Mouse (Mus musculus) liver, postnatal 0 days (tissue): ENCODE results near the gene Hoxa11. TPM values are rescaled to one million over a fixed set of nuclear protein-coding genes. Genes with fewer than 3 reads are reported as not detected.

Experiments used
- ATAC-seq: fragments of 200-750 bp; cut with Nextera tagmentation; 2 replicates; pipeline ENCODE4 v1.8.0; 2017; ENCODE audit warnings: mild to moderate bottlenecking, moderate library complexity
- DNase-seq: peaks from one replicate; pipeline ENCODE4 v3.0.0-alpha.2; 2016
- H3K27ac ChIP-seq: fragments of 300-500 bp; sonication (generic); 2 replicates; pipeline ENCODE4 v1.5.1; 2014; ENCODE audit warnings: antibody characterized with exemption, moderate library complexity, mild to moderate bottlenecking, low read depth
- H3K27me3 ChIP-seq: fragments of 300-500 bp; sonication (generic); 2 replicates; pipeline ENCODE4 v1.6.1; 2014; ENCODE audit warnings: low read length, control low read depth, mixed read lengths; ENCODE audit not compliant: insufficient read depth
- H3K36me3 ChIP-seq: fragments of 300-500 bp; sonication (generic); replicated peaks from 2 replicates; pipeline ENCODE4 v1.6.1; 2014; ENCODE audit warnings: mild to moderate bottlenecking, control low read depth, low read length, moderate library complexity, mixed read lengths; ENCODE audit not compliant: insufficient read depth
- H3K4me1 ChIP-seq: fragments of 300-500 bp; sonication (generic); 2 replicates; pipeline ENCODE4 v1.6.1; 2014; ENCODE audit warnings: antibody characterized with exemption, mild to moderate bottlenecking, control low read depth; ENCODE audit not compliant: insufficient read depth
- H3K4me2 ChIP-seq: fragments of 300-500 bp; sonication (generic); 2 replicates; pipeline ENCODE4 v1.6.1; 2014; ENCODE audit warnings: low read depth, mild to moderate bottlenecking, low read length, moderate library complexity, mixed read lengths
- H3K4me3 ChIP-seq: fragments of 300-500 bp; sonication (generic); 2 replicates; pipeline ENCODE4 v1.5.1; 2014; ENCODE audit warnings: low read depth, low read length
- H3K9ac ChIP-seq: fragments of 300-500 bp; sonication (generic); replicated peaks from 2 replicates; pipeline ENCODE4 v1.6.1; 2014; ENCODE audit warnings: mild to moderate bottlenecking, moderate library complexity
- H3K9me3 ChIP-seq: fragments of 300-500 bp; sonication (generic); 2 replicates; pipeline ENCODE4 v1.6.1; 2016; ENCODE audit warnings: mild to moderate bottlenecking, control low read depth, low read length, mixed read lengths
- CTCF ChIP-seq: sonication (generic); IDR thresholded peaks from 2 replicates; pipeline ENCODE4 v1.5.1; 2016; ENCODE audit warnings: antibody characterized with exemption, low read depth
- EP300 ChIP-seq: IDR thresholded peaks from 2 replicates; pipeline ENCODE4 v1.6.1; 2016; ENCODE audit warnings: antibody characterized with exemption, low read depth, mild to moderate bottlenecking
- WGBS: fragments of 180-500 bp; shearing (Covaris S2); extraction: QIAGEN DNeasy Blood & Tissue Kit; methylation state at CpG from one replicate; pipeline ENCODE4 v1.1.7; 2014; ENCODE audit not compliant: insufficient replicate concordance; 5-methylcytosine and 5-hydroxymethylcytosine counted together
- polyA plus RNA-seq: library from polyadenylated mRNA; unstranded; fragments of >200 nt; fragmentation: Nextera tagmentation; extraction: Ambion mirVana; gene quantifications from 2 replicates; pipeline ENCODE4 v1.2.1, GENCODE M21; 2015

The Hoxa11 gene
- not detected in 2 replicates for polyA plus RNA-seq

DNA sequence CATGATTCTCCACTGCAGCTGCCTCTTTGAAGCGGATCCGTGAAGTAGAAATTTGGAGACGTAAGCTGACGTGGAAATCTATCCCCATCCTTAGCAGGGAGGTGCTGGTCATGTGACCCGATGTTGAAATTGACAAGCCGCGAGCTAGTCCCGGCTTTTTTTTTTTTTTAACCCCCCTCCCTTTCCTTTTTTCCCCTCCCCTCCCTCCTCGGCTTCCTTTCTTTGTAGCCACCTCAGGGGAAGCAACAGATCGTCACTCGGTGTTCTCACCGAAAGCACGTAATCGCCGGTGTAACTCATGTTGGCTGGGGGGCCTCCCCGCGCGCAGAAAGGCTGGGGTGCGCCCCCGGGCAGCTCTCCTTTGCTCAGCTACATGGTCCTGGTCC lies at the start of gene Hoxa11:
TSS of gene Hoxa11 (minus strand) at position 54 of the 386 bp plus-strand sequence.
- Histone ChIP-seq H3K4me1 (peaks cover 8% of the 10 kb centered on the region; the same call in 1 of the 2 replicates), H3K27me3 (peaks cover 99% of the 10 kb centered on the region), H3K36me3 (no peaks in the 10 kb centered on the region), H3K4me3 (peak within 1 kb of the TSS; percentile 22), H3K4me2 (no peak within 1 kb of the TSS), H3K9me3 (no peaks in the 10 kb centered on the region), H3K27ac (no peak within 1 kb of the TSS), H3K9ac (no peak within 1 kb of the TSS)
- no peak for TF ChIP-seq CTCF
- TF ChIP-seq EP300, result no peak
- DNase-seq, result no peak
- ATAC-seq, result no peak
- 5% methylated on average over 20 of the region's 20 CpGs for WGBS

DNA sequence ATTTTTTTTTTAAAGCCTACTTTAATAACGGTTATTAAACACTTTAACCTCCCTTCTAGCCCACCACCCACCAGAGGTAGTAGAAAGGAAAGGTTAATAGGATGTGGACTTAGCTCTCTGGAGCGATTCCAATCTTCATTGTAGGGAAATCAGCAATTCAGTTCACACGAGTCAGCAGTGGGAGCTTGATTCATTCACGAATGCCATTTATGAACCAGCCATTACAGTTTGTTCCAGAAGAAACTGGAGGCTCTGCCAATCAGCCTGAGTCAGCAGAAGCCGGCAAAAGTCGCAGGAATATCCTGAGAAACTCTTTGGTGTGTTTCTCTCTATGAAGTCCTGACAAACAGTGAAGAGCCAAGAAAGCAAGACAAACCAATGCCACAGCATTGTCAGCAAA lies 49.0 kb upstream of the Hoxa11 start:
- Histone ChIP-seq H3K4me3 (no peak overlapping the region), H3K4me2 (no peak overlapping the region), H3K27me3 (peaks cover 53% of the 10 kb centered on the region), H3K27ac (no peak overlapping the region), H3K9me3 (no peaks in the 10 kb centered on the region), H3K36me3 (no peaks in the 10 kb centered on the region), H3K4me1 (peaks cover 4% of the 10 kb centered on the region; the same call in 1 of the 2 replicates), H3K9ac (no peak overlapping the region)
- TF ChIP-seq EP300 (no peak), CTCF (no peak)
- ATAC-seq (no peak), DNase-seq (no peak)
- 65% methylated on average over 6 of the region's 6 CpGs for WGBS

DNA sequence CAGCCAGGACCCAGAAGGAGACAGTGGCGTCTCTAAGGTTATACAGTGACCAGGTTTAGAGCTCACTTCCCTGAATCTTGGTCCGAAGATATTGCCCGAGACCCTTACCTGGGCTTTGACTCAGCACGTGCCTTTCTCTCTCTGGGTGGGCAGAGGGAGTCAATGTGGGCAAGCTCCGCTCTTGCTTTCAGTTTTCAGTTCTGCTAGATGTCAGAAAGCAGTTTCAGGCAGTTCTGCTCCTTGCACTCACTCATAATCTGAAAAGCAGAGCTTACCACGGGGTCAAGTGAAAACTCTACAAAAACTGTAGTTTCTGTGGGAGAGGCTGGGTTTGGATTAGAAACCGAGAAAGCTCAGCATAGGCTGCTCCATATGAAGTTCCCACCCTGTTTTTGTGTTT lies 46.7 kb upstream of the Hoxa11 start:
- Histone ChIP-seq H3K4me2 (no peak overlapping the region), H3K4me3 (no peak overlapping the region), H3K9me3 (no peaks in the 10 kb centered on the region), H3K27me3 (peaks cover 59% of the 10 kb centered on the region), H3K4me1 (peaks cover 4% of the 10 kb centered on the region; the same call in 1 of the 2 replicates), H3K9ac (no peak overlapping the region), H3K27ac (no peak overlapping the region), H3K36me3 (no peaks in the 10 kb centered on the region)
- DNase-seq (no peak), ATAC-seq (no peak)
- TF ChIP-seq EP300 (no peak), CTCF (no peak)
- 58% methylated on average over 7 of the region's 7 CpGs for WGBS

DNA sequence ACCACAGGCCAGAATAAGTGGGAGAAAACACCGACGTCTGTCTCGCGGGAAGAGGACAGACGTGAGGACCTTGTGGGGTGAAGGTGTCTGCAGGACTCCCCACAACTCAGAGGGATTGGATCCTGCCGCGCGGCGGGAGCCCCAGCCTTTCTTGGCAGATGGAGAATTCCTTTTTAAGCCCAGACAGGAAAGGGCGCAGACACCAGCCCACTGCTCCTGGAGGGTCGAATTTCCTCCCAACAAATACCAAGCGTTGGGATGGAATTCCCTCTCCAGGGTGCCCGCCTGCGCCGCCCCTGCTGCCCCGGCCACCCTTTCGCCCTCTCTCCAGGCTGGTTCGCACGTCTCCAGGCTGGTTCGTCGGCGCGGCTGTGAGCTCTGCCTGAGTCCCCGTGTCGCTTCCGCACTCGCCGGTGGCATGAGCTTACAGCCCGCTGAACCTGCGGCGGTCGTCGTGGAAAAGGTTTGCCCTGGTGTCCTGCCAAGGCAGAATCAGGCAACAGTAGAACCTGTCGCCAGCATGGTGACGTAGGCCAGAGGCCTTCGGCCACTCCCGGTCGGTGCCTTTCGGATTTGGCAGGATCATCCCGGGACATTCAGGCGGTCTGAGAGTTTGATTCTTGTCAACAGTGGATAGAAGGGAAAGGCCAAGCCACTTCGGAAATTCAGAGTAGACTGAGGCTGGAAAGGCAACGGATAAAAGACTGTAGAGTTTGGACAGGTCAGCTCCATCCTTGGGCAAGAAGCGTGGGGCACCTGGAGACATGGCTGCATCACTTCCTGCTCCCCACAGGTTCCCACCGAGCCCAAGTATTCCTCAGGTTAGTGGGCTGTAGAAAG lies 45.6 kb upstream of the Hoxa11 start:
- peaks cover 64% of the 10 kb centered on the region for H3K27me3 ChIP-seq
- no peak overlapping the region for H3K9ac ChIP-seq
- no peaks in the 10 kb centered on the region for H3K36me3 ChIP-seq
- H3K9me3 ChIP-seq, result no peaks in the 10 kb centered on the region
- no peak overlapping the region for H3K27ac ChIP-seq
- TF ChIP-seq EP300 (no peak), CTCF (no peak)
- DNase-seq (peak; percentile 31), ATAC-seq (no peak)
- peaks cover 4% of the 10 kb centered on the region; the same call in 1 of the 2 replicates for H3K4me1 ChIP-seq
- 5% methylated on average over 44 of the region's 45 CpGs for WGBS
- H3K4me2 ChIP-seq, result peak overlapping the region; percentile 36
- peak overlapping the region; percentile 17; the same call in 1 of the 2 replicates for H3K4me3 ChIP-seq

DNA sequence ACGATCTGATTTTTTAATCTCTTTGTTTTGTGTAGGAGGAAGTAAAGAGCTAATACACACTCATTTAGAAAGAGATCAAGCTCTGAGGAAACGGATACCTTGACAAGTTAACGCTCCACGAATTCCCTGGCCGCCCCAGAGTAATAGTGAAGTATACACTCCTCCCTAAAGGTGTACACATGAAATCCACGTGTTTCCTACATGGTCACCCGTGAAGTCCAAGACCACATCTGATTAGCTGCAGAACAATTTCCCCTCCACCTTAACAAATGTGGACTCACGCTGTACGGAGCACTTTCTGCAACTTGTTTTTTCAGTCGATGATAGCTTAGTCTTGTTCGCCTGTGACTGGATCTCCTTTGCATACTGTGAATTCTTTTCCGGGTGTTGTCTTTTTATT lies 44.6 kb upstream of the Hoxa11 start:
- Histone ChIP-seq H3K4me2 (no peak overlapping the region), H3K4me1 (peaks cover 4% of the 10 kb centered on the region; the same call in 1 of the 2 replicates), H3K9ac (no peak overlapping the region), H3K27me3 (peaks cover 64% of the 10 kb centered on the region), H3K27ac (no peak overlapping the region), H3K9me3 (no peaks in the 10 kb centered on the region), H3K36me3 (no peaks in the 10 kb centered on the region), H3K4me3 (no peak overlapping the region)
- no peak for TF ChIP-seq CTCF
- TF ChIP-seq EP300, result no peak
- whole genome bisulfite sequencing, result 17% methylated on average over 12 of the region's 12 CpGs
- ATAC-seq, result no peak
- no peak for DNase-seq

DNA sequence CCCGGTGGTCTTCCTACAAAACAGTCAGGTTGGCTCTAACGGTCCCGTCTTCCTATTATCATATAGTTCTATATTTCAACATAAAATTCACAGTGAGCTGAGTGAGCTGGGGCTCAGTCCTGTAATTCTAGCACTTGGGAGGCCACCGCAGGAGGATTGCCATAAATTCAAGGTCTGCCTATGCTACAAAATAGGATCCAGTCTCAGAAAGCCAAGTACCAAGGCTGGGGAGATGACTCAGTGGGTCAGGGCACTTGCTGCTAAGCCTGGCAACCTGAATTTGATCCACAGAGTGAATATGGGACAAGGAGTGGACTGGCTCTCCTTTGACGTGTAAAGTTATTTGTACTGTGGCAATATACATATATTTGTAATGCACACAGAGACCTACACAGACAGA lies 38.3 kb upstream of the Hoxa11 start:
- H3K27me3 ChIP-seq, result peaks cover 26% of the 10 kb centered on the region; the same call in 1 of the 2 replicates
- TF ChIP-seq EP300 (no peak), CTCF (no peak)
- H3K4me2 ChIP-seq, result no peak overlapping the region
- WGBS, result 80% methylated on average over 5 of the region's 5 CpGs
- ATAC-seq, result no peak
- DNase-seq, result no peak
- H3K36me3 ChIP-seq, result no peaks in the 10 kb centered on the region
- no peak overlapping the region for H3K4me3 ChIP-seq
- no peaks in the 10 kb centered on the region for H3K9me3 ChIP-seq
- H3K4me1 ChIP-seq, result no peaks in the 10 kb centered on the region
- H3K9ac ChIP-seq, result no peak overlapping the region
- H3K27ac ChIP-seq, result no peak overlapping the region
